Mouse (Mus musculus): ENCODE results near the gene 1700029J07Rik. TPM values are rescaled to one million over a fixed set of nuclear protein-coding genes. Genes with fewer than 3 reads are reported as not detected.
A peak's percentile ranks its signal among the peaks of the same experiment; 100 is the strongest.

1700029J07Rik gene
- total and polyA plus RNA-seq, 3 experiments, result 0.59 to 0.76 (median 0.66) TPM

GRCm38 (mm10) chr8:45975837-45976468 is 901 bp upstream of the 1700029J07Rik start:
- H3K27me3 ChIP-seq (ENCODE audit: control insufficient read depth, insufficient read depth, low read length), result no peaks in the 10 kb centered on the region
- TF ChIP-seq POLR2A (IDR thresholded peaks at IDR 0.05; ENCODE audit: insufficient read depth, low read depth, low read length) (no peak), CTCF (IDR thresholded peaks at IDR 0.05) (no peak), EP300 (IDR thresholded peaks at IDR 0.05; ENCODE audit: insufficient read depth, low read depth, low read length) (no peak)
- H3K4me3 ChIP-seq, result peak overlapping the region; percentile 89
- H3K4me1 ChIP-seq (ENCODE audit: control insufficient read depth, insufficient read depth, low read length), result peaks cover 1% of the 10 kb centered on the region; the same call in 1 of the 2 replicates
- H3K36me3 ChIP-seq (ENCODE audit: control insufficient read depth, insufficient read depth, low read length), result 0 out of 2 replicates have a peak, but pooled peaks cover 2% of the 10 kb centered on the region
- H3K27ac ChIP-seq, result peak overlapping the region; percentile 74
- intact Hi-C loops (cut with DNase I), result loop anchor here (1.0 kb wide), 1 partner anchor 23 kb away; the partner anchor contains the start of gene Lrp2bp
- no peaks in the 10 kb centered on the region for H3K79me2 ChIP-seq (replicated peaks; ENCODE audit: control insufficient read depth, insufficient read depth, low read length)
- no peak for DNase-seq
- 40% methylated on average over 11 of the region's 11 CpGs for WGBS
- H3K9ac ChIP-seq (ENCODE audit: low read depth, low read length), result peak overlapping the region; percentile 44

GRCm38 (mm10) chr8:45973988-45974505 is 1.0 kb downstream of the 1700029J07Rik start:
- no peak for DNase-seq
- Histone ChIP-seq H3K27me3 (ENCODE audit: control insufficient read depth, insufficient read depth, low read length) (no peaks in the 10 kb centered on the region), H3K79me2 (replicated peaks; ENCODE audit: control insufficient read depth, insufficient read depth, low read length) (no peaks in the 10 kb centered on the region), H3K4me1 (ENCODE audit: control insufficient read depth, insufficient read depth, low read length) (peaks cover 1% of the 10 kb centered on the region; the same call in 1 of the 2 replicates), H3K9ac (ENCODE audit: low read depth, low read length) (no peak overlapping the region), H3K4me3 (no peak overlapping the region), H3K36me3 (ENCODE audit: control insufficient read depth, insufficient read depth, low read length) (no peaks in the 10 kb centered on the region), H3K27ac (no peak overlapping the region)
- WGBS, result 60% methylated on average over 8 of the region's 8 CpGs
- TF ChIP-seq EP300 (IDR thresholded peaks at IDR 0.05; ENCODE audit: insufficient read depth, low read depth, low read length) (no peak), POLR2A (IDR thresholded peaks at IDR 0.05; ENCODE audit: insufficient read depth, low read depth, low read length) (no peak), CTCF (IDR thresholded peaks at IDR 0.05) (no peak)
- intact Hi-C loops (cut with DNase I), result no loop called here

DNA sequence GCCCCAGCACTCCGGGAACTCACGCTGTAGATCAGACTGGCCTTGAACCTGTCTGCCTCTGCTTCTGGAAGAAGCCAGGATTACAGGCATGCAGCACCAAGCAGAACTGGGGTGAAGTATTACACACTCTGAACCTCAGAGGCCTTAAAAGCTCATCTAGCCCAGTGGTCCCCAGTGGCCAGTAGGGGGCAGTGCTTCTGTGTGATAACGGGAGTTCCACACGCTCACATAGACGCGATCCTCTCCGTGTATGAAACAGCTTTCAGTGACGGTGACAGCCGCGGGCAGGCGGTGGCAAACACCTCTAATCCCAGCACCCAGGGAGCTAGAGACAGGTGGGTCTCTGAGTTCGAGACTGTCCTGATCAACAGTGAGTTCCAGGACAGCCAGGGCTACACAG is 4.2 kb downstream of the 1700029J07Rik start:
- peaks cover under 1% of the 10 kb centered on the region; the same call in 1 of the 2 replicates for H3K4me1 ChIP-seq (ENCODE audit: control insufficient read depth, insufficient read depth, low read length)
- no peaks in the 10 kb centered on the region for H3K27me3 ChIP-seq (ENCODE audit: control insufficient read depth, insufficient read depth, low read length)
- no peak for DNase-seq
- intact Hi-C loops (cut with DNase I), result no loop called here
- no peak overlapping the region for H3K9ac ChIP-seq (ENCODE audit: low read depth, low read length)
- WGBS, result 97% methylated on average over 12 of the region's 12 CpGs
- H3K79me2 ChIP-seq (replicated peaks; ENCODE audit: control insufficient read depth, insufficient read depth, low read length), result no peaks in the 10 kb centered on the region
- no peaks in the 10 kb centered on the region for H3K36me3 ChIP-seq (ENCODE audit: control insufficient read depth, insufficient read depth, low read length)
- H3K27ac ChIP-seq, result no peak overlapping the region
- no peak overlapping the region for H3K4me3 ChIP-seq
- TF ChIP-seq CTCF (IDR thresholded peaks at IDR 0.05) (peak; percentile 35), POLR2A (IDR thresholded peaks at IDR 0.05; ENCODE audit: insufficient read depth, low read depth, low read length) (no peak), EP300 (IDR thresholded peaks at IDR 0.05; ENCODE audit: insufficient read depth, low read depth, low read length) (no peak)

DNA sequence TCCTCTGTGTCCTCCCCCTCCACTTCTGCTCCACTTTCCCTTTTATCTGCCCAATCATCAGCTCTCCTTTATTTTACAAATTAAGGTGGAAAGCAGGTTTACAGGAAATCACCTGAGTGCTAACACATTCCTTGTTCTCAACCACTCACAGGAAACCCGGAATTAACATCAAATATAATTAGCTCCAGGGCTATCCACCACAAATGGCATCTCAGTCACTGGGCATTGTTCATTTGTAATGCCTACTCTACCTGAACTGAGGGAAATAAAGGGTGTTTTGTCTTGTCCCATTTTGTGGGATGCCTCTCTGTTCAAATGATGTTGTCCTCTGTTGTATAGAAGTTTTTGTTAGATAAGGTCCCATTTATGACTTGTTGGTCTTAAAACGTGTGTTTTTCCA is 24.4 kb downstream of the 1700029J07Rik start:
- intact Hi-C loops (cut with DNase I), result no loop called here
- no peak for TF ChIP-seq POLR2A (IDR thresholded peaks at IDR 0.05; ENCODE audit: insufficient read depth, low read depth, low read length)
- TF ChIP-seq EP300 (IDR thresholded peaks at IDR 0.05; ENCODE audit: insufficient read depth, low read depth, low read length), result no peak
- TF ChIP-seq CTCF (IDR thresholded peaks at IDR 0.05), result no peak
- WGBS, result 61% methylated on average over 2 of the region's 2 CpGs

GRCm38 (mm10) chr8:45946283-45946682 is 28.8 kb downstream of the 1700029J07Rik start:
- TF ChIP-seq CTCF (IDR thresholded peaks at IDR 0.05) (no peak), POLR2A (IDR thresholded peaks at IDR 0.05; ENCODE audit: insufficient read depth, low read depth, low read length) (no peak), EP300 (IDR thresholded peaks at IDR 0.05; ENCODE audit: insufficient read depth, low read depth, low read length) (no peak)
- Histone ChIP-seq H3K36me3 (ENCODE audit: control insufficient read depth, insufficient read depth, low read length) (no peaks in the 10 kb centered on the region), H3K27me3 (ENCODE audit: control insufficient read depth, insufficient read depth, low read length) (no peaks in the 10 kb centered on the region), H3K4me3 (no peak overlapping the region), H3K27ac (no peak overlapping the region), H3K4me1 (ENCODE audit: control insufficient read depth, insufficient read depth, low read length) (no peaks in the 10 kb centered on the region), H3K9ac (ENCODE audit: low read depth, low read length) (no peak overlapping the region), H3K79me2 (replicated peaks; ENCODE audit: control insufficient read depth, insufficient read depth, low read length) (no peaks in the 10 kb centered on the region)
- intact Hi-C loops (cut with DNase I), result no loop called here
- 85% methylated on average over 4 of the region's 4 CpGs for WGBS
- DNase-seq, result no peak

More for the DNA sequence above, 24.4 kb downstream of the 1700029J07Rik start:
- no peaks in the 10 kb centered on the region for H3K36me3 ChIP-seq (ENCODE audit: control insufficient read depth, insufficient read depth, low read length)
- H3K27me3 ChIP-seq (ENCODE audit: control insufficient read depth, insufficient read depth, low read length), result no peaks in the 10 kb centered on the region
- no peak for DNase-seq
- no peaks in the 10 kb centered on the region for H3K4me1 ChIP-seq (ENCODE audit: control insufficient read depth, insufficient read depth, low read length)
- no peak overlapping the region for H3K9ac ChIP-seq (ENCODE audit: low read depth, low read length)
- no peak overlapping the region for H3K4me3 ChIP-seq
- no peak overlapping the region for H3K27ac ChIP-seq
- no peaks in the 10 kb centered on the region for H3K79me2 ChIP-seq (replicated peaks; ENCODE audit: control insufficient read depth, insufficient read depth, low read length)

DNA sequence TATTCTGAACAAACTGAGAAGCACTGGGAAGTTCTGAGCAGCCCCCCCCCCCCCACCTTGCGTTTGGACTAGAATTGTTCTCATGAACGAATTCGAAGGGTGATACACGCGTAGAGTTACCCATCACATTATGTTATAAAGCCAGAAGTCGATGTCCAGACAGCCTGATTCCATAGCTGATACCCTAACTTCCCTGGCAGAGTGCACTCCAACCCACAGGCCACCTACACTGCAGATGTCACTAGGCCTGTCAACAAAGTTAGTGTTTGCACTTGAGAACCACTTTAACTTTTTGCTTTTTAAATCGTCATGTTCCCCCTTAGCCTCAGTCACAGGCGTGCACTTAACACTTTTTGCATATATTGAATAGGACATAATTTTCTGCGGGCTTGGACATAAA is 38.1 kb downstream of the 1700029J07Rik start:
- H3K9ac ChIP-seq (ENCODE audit: low read depth, low read length), result no peak overlapping the region
- H3K27me3 ChIP-seq (ENCODE audit: control insufficient read depth, insufficient read depth, low read length), result no peaks in the 10 kb centered on the region
- no peaks in the 10 kb centered on the region for H3K4me1 ChIP-seq (ENCODE audit: control insufficient read depth, insufficient read depth, low read length)
- no peak for DNase-seq
- no peak for TF ChIP-seq POLR2A (IDR thresholded peaks at IDR 0.05; ENCODE audit: insufficient read depth, low read depth, low read length)
- TF ChIP-seq CTCF (IDR thresholded peaks at IDR 0.05), result no peak
- TF ChIP-seq EP300 (IDR thresholded peaks at IDR 0.05; ENCODE audit: insufficient read depth, low read depth, low read length), result no peak
- H3K79me2 ChIP-seq (replicated peaks; ENCODE audit: control insufficient read depth, insufficient read depth, low read length), result no peaks in the 10 kb centered on the region
- no peaks in the 10 kb centered on the region for H3K36me3 ChIP-seq (ENCODE audit: control insufficient read depth, insufficient read depth, low read length)
- 82% methylated on average over 9 of the region's 9 CpGs for WGBS
- H3K27ac ChIP-seq, result no peak overlapping the region
- intact Hi-C loops (cut with DNase I), result no loop called here
- H3K4me3 ChIP-seq, result no peak overlapping the region
